Mouse (Mus musculus): ENCODE measurements at regions not wholly inside any gene's neighbourhood (a gene's known extent, or its start where the extent isn't known, plus 50 kb on each side); places are given as distances from the start of the nearest gene placed in this dataset.

DNA sequence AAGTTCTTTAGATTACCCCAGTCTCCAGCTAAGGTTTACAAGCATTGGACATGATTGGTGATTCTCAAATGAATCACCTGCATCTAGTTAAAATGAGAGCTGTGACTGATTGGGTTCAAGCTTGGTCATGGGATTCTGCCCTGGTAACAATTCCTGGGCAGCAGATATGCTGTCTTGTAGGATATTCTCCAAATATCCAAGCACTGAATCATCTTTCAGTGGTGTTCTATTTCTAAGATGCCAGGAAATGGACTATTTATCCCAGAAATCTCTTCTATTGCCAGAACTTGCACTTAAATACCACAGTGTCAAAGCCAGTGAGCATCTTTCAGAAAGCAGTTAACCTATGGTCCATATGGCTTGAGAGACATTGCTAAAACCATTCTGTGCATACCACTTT lies 475.8 kb upstream of the Cdh11 start:
- no peak for DNase-seq (ENCODE audit: low read depth in 2 of 2, low spot score in 2 of 2)

DNA sequence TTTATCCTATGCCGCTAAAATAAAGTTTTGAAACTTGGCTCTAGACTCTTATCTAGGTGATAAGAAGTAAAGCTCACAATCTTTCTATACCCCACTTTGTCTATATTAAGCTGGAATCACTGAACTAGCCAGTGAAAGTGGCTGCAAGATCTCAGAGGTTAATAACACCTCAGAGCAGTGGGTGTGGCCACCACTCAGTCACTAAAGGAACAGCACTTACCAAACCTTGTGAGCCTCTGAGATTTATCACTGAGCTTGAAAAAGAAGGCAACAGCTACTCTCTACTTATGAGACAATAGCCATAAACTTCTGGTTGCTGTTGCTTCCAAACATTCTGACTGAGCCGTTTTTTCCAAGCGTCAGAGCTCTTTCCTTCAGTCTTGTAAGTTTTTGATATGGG lies 484.6 kb upstream of the Cdh11 start:
- no peak for DNase-seq (ENCODE audit: low read depth in 2 of 2, low spot score in 2 of 2)

DNA sequence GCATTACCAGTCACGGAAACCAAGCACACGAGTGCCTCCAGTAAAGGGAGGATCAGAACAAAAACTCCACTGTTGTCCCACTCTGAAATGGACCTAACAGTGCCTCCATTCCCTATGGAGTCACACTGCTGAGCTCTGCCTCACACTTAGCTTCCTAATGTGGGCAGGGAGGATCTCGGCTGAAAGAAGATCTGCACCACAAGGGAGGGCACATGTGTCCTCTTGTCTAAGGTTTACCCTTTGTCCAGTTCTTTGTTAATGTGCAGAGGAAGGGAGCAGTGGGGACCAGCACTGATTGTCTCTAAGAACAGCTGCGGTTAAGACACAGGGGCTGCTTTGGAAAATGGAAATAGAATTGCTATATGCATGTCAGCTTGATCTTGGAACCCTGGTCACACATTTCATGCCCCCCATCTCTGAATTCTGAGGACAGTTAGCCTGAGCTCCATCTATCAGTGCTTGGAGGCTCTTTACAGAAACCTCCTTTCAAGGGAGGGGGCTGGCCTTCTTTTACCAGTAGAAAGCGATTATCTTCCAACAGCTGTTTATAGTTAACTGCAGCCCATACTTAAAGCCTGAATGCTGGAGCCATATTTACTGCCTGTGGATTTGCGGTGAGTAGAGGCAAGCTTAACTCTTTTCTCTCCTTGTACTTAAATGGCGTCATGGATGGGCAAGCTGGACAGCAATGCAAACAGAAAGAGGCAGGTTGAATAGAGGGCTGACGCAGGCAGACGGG lies 485.5 kb upstream of the Cdh11 start:
- DNase-seq (ENCODE audit: low read depth in 2 of 2, low spot score in 2 of 2) = no peak

DNA sequence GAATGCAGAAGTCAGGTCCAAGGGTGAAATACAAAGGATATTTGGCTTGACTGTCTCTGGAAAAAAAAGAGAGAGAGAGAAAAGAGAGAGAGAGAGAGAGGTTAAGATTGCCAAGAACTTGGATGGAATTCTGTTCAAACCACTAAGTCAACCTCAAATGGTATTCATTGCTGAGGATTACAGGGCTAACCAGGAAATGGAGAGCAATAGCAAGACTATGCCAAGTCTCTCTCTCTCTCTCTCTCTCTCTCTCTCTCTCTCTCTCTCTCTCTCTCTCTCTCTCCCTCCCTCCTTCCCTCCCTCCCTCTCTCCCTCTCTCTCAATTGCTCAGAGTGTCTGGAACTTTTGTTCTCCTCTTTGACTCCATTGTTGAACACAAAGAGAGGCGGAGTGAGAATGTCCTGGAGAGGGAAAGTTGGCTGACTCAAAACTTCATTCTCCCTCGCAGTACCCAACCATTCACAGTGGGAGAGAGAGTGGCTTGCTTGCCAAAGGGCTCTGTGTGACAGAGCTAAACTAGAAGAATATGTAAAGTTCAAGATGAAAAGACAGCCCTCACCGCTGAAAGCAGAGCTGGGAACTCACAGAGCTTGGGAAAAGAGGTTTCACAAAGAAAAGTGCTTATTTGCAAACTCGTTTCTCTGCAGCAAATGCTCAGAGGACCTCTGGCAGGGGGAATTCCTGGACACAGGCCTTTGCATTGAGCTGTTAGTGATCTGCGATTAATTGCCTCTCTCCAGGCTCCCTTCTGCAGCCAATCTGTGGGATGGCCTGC lies 487.1 kb upstream of the Cdh11 start:
- no peak for DNase-seq (ENCODE audit: low read depth in 2 of 2, low spot score in 2 of 2)

DNA sequence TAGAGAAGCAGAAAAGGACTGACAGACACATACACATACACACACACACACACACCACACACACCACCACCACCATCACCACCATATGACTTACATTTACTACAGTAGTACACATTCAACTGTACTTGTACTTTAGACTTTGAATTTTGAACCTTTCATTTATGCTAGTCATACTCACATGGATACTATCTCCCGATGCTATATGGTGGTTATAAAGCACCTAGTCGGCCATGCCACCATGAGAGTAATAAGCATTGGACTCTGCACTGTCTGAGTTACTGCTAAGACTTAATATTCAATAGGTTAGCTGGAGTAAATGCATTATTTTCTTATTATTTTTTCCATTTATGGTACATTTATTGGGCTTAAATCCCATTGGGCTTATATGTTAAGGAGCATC lies 488.0 kb upstream of the Cdh11 start:
- DNase-seq (ENCODE audit: low read depth in 2 of 2, low spot score in 2 of 2) = no peak

DNA sequence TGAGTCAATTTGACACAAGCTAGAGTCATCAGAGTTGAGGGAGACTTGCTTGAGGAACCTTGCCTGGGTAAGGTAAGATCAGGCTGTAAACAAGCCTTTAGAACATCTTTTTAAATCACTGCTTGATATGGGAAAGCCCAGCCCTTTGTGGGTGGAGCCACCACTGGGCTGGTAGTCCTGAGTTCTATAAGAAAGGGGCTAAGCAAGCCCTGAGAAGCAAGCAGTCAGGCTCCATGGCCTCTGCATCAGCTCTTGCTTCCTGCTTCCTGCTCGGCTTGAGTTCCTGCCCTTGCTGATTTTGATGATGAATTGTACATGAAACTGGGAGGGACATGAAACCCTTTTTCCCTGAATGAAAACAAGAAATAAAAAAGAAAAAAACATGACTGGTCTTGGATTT lies 496.4 kb upstream of the Cdh11 start:
- no peak for DNase-seq (ENCODE audit: low read depth in 2 of 2, low spot score in 2 of 2)

DNA sequence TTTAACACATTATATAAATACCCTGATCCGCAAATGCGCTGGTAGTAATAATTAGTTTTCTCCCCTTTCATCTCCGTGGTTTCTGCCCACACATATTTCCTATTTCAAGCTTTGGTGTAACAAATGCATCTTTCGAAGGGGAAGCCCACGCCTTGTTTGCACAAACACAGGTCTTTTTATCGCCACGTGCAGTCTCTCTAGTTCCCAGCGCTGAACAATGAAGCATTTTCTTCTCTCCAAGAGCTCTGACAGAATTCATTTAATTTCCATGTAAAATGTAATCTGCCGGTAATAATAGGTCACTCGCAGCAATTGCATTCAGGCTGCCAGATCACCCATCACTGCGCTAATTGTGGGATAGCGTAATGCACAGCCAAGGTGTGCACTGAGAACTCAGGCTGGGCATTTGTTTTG lies 503.1 kb upstream of the Cdh11 start:
- DNase-seq (ENCODE audit: low read depth in 2 of 2, low spot score in 2 of 2) = no peak

DNA sequence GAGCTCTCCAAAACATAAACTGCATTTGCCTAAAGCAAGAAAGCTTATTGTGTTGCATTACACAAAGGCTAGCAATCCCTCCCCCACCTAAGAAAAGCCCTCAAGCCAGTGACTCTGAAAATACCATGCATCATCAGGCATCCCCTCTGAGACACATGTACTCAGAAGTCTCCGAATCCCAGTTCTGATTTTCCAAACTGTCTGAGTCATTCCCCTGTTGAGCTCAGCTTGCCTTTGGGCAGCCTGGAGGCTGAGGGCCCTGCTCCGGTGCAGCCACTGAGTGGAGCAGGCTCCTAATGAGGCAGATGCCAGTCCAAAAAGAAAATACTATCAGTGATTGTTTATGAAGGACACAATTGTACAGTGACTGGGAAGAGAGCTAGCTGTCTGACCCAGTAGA lies 507.5 kb upstream of the Cdh11 start:
- no peak for DNase-seq (ENCODE audit: low read depth in 2 of 2, low spot score in 2 of 2)

DNA sequence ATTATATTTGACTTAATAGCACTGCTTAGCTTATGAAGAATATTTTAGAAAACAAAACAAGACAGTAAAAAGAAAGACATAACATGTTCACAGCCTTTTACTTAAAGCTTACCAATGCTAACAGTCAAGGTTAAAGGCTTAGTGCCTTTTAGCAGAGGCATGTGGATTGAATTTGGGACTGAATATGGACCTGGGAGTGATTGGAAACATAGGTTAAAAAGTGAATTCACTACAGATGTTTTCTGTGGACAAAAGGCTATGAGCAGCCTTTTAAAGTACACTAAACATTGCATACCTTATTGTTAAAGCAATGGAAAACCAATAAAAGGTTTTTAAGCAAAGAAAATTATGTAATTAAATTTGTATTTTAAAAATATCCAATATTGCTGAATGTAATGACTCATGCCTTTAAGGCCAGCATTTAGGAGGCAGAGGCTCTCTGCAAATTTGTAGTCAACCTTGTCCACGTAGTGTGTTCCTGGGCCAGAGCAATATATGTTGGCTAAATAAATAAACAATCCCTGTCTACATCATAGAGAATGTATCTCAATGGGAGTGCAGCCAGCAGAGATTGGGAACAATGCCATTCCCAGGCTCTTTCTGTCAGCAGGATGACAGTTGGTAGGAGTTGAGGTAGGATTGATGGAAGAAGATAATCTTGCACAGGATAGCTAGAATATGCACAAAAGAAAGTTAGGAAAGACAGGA lies 521.2 kb upstream of the Cdh11 start:
- no peak for DNase-seq (ENCODE audit: low read depth in 2 of 2, low spot score in 2 of 2)

DNA sequence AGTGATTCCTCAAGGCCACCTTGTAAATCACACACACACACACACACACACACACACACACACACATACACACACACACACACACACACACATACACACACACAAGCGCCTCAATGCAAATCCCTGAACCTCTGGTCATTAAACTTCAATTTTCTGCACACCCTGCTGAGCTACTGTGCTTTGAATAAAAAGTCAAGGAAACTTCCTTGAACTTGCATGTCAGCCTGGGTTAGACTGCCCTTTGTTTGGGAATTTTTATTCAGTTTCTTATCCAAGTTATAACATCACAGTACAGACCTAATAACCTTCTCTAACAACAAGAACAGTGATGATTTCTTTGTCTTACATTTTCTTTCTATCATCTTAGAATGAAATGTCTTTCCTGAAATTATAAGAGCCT lies 528.1 kb upstream of the Cdh11 start:
- no peak for DNase-seq (ENCODE audit: low read depth in 2 of 2, low spot score in 2 of 2)

DNA sequence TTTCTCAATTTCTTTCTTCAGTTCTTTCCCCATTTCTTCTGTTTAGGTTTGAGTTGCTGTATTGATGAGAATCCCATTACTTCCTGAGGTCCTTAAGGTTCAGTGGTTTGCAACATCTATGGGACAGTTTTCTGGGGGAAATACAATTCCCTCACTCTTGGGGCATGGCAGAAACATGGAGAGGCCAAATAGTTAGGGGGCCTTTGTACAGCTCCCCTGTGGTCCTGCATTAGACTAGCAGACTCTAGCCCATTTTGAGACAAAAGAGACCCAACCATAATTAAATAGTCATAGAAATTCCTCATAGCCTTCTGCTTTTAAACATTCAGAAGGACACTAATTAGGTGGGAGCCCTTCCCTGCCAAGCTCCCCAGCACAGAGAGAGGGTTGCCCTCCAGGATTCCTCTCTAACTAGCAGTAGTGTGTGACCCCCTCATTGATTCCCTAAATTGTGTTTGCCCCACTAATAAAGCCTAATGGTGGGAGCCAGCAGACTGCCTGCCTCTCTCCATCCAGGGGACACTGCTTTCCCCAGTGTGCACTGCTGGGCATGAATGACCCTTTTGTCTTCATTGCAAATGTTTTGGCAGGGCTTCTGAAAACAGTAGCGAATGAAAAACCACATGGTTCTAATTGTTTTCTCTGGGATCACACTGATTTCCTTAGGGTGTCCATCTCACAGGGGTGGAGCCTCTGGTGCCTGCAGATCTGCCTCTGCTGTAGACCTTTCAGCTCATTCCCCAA lies 529.0 kb upstream of the Cdh11 start:
- DNase-seq (ENCODE audit: low read depth in 2 of 2, low spot score in 2 of 2) = no peak

DNA sequence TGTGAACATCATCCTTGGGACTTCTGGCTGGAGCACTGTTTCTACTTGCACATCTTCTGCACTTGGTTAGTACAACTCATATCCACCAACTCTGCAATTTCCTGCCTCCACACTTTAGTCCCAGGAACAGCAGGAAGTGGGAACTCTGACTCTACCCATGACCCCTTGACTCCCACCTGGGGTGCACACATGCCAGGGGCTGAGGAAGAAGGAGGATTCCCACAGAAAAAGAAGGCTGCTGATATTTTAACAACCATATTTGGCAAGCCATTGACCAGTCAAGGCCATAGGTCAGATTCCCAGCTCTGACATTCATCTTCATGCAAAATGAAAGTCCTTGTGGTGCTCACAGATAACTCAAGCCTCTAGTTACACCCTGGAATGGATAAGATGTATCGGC lies 530.3 kb upstream of the Cdh11 start:
- no peak for DNase-seq (ENCODE audit: low read depth in 2 of 2, low spot score in 2 of 2)

DNA sequence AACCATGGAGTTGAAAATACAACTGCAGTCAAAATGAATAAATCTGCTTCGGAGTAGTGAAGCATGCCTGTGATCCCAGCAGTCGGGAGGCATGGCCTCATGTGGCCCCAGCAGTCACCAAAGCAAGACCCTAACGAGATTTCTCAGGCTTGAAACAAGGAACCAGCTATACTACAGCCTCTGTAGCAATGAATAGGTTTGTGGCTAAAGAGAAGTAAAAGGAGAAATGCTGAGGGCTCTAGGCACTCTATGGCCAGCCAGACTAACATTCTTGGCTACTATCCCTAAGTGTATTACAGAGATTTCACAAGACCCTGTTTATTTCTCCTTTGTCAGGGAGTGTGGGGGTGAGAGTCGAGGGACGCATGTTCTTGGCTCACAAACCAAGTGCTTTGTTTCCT lies 531.2 kb upstream of the Cdh11 start:
- DNase-seq (ENCODE audit: low read depth in 2 of 2, low spot score in 2 of 2) = no peak

DNA sequence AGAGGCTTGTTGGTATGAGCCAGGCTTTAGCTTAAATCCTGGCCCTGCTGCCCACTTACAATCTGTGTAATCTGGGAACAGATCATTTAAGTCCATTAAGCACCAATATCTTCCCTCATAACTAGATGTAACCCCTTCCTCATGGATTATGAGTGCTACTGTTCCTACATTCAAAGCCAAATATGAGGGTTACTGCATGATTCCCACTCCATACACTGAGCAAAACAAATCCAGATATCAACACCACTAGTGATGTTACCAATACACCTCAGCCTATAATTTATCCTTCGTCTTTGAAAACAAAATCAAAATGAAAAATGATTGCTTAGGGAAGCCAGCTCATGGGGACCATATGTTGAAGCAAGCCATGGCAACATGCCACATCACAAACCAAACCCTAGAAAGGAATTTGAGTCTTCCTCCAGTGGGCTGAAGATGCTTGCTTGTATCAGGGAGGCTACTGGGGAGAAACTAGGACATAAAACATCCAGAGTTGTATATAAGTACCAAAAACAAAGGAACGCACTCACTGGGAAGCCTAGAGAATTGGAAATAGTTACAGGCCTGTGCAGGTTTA lies 531.8 kb upstream of the Cdh11 start:
- DNase-seq (ENCODE audit: low read depth in 2 of 2, low spot score in 2 of 2) = no peak

DNA sequence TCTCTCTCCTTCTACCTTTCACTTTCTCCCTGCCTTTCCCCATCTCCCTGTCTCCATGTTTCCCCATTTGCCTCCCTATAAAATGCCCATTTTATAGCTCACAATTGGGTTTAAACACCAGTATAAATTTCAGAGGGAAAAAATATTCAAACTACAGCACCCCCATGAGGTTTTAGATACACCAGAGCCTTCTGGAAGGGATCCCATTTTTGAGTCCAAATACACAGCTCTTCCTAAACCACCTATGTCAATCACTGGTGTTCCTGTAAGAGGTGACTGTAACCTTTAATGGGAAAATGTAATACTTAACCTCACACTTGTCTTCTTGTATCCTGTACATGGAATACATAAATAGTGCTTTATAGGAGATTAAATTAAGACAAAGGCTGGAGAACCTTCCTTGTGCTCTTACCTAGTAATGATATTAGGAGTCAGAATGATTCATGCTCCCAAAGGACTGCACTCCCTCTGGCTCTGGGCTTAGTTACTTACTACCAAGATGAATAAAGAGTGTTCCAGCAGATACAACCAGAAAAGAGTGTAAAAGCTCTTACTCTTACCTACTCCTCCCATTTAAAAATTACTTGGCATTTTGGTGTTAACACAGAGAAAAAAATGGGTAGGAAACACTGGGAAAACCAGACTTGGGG lies 538.7 kb upstream of the Cdh11 start:
- no peak for DNase-seq (ENCODE audit: low read depth in 2 of 2, low spot score in 2 of 2)

DNA sequence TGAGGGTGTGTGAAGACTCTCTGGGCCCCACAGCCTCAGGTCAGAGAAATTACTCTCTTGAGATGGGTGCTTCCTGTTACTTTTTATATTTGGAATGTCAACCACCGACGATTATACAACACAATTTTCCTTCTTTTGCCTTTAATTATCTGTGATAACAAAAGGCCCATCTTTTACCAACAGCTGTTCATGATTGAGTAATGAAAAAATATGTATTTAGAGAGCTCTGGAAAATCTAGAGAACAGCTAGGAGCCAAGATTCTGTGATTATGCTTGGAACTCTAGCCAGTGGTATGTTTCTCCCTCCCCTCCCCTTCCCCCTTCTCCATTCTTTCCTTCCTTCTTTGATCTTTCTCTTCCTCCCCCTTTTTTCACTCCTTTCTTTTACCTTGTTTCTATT lies 546.0 kb upstream of the Cdh11 start:
- no peak for DNase-seq (ENCODE audit: low read depth in 2 of 2, low spot score in 2 of 2)

DNA sequence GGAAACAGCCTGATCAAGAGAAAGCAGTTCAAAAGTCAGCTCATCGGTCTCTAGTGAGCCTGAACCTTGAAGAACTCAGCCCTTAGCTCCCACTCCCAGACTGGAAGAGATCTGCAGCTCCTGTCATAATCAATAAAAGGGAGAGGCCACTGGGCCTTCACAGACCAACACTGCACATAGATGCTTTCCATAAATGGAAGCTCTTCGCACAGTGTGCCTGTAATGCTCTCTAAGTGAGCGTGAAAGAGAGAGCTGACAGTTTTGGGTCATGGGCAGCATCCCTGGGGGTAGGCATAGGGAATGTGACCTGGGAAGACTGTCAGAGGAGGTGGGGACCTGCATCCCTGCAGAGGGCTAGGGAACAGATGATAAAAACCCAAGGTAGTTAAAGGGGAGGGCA lies 551.9 kb upstream of the Cdh11 start:
- no peak for DNase-seq (ENCODE audit: low read depth in 2 of 2, low spot score in 2 of 2)

DNA sequence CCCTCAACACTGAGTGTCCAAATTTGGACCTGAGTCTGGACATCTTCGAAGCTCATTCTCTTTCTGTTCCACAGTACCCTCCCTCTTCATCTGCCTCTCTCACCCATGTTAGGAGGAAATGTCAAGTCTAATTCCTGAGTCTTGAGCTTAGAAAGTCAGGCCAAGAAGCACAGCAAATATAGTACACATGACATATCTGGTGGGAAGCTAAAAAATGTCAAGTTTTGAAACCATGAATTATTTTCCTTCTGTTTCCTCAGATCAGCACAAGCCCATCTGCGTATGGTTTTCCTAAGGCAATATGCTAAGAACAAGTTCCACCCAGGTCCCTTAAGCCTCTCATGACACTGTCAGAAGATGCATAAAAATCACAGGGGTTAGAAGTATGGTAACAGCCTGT lies 553.6 kb upstream of the Cdh11 start:
- no peak for DNase-seq (ENCODE audit: low read depth in 2 of 2, low spot score in 2 of 2)

DNA sequence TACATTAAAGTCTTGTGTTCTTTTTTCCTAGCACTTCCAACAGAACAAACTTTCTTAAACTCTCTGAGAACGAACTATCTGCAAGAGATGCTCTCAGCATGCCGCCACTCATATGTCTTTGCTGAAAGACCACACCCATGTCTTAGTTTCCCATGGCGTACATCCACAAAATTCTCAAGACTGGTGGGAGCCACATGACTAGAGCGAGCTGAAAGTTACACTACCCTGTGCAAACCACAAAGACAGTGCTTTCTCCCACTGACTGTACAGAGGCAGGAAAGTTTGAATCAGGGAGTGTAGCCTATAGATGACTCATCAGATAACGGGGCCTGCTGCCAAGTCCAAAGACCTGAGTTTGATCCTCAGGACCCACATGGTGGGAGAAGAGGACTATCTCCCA lies 554.5 kb upstream of the Cdh11 start:
- no peak for DNase-seq (ENCODE audit: low read depth in 2 of 2, low spot score in 2 of 2)

DNA sequence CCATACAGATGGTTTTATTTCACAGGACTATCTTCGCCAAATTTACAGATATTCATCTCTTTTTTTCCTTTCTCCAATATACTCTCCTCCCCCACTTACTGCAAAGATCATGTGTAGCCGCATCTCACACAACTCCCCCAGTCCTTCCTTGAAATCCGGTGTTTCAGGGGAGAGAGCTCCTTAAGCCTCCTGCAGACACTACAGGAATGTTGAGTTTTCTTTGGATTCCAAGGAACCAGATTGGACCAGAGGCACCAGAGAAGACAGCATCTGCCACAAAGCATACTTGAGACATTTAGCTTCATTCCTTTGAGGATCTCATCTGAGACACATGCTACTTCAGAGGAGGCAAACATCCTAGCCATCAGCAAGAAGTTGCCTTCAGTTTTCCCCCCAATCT lies 558.4 kb upstream of the Cdh11 start:
- DNase-seq (ENCODE audit: low read depth in 2 of 2, low spot score in 2 of 2) = no peak

DNA sequence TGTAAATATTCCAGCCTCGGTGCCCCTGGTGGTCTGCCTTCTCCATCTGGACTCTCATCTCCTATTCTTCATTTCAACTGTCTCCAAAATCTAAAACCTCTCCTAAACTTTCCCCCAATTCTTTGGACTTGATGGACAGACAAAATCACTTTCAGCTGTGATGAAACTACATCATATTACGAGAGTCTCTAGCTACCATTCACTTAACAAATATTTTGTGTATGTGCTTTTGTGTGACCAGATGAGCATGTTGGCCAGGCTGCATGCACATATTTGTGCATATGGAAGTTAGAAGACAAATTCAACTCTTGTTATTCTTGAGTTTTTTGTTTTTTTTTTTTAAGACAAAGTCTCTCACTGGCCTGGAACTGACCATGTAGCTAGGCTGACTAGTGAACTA lies 559.4 kb upstream of the Cdh11 start:
- no peak for DNase-seq (ENCODE audit: low read depth in 2 of 2, low spot score in 2 of 2)
